Mouse (Mus musculus) cerebellum, adult 9-11 months (tissue): ENCODE measurements around the gene Sgca.

ENCODE experiments used
- DNase-seq: peaks from one replicate; pipeline ENCODE4 v3.0.0; 2022

Gene Sgca

DNA sequence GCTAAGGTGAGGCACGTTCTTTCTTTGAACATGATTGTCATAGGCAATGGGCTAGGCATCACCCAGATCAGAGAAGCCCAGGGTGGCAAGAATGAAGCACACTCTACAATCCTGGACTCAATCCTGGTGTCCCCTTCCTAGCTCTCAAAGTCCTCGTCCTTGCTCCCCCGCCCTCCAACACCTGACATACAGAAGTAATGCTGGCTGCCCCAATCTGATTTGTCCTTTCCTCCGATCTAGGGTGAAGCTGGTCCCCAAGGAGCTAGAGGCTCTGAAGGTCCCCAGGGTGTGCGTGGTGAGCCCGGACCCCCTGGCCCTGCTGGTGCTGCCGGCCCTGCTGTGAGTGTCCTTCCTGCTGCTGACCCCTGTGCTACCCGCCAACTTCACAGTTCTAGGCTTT, 34.4 kb downstream of the Sgca start:
- DNase-seq = no peak

GRCm38 (mm10) chr11:94941121-94941520, 35.0 kb downstream of the Sgca start:
- no peak for DNase-seq

- peak; percentile 61 for DNase-seq
These were observed 36.8 kb downstream of the Sgca start for GRCm38 (mm10) chr11:94939280-94939679.

DNA sequence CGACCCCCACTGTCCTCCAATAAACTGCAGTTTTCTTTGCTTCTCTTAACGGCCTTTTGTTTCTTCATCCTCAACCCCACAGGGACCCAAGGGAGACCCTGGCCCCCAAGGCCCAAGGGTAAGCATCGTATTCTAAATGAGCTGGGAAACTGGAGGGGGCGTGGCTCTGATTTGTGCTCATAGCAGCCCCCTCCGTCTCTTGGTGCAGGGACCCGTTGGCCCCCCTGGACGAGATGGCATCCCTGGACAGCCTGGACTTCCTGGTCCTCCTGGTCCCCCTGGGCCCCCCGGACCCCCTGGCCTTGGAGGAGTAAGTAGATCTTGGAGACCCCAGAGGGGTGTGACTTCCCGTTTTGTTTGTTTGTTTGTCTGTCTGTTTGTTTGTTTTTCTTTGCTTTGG, 37.8 kb downstream of the Sgca start:
- DNase-seq = no peak

- DNase-seq = no peak
These were observed 38.3 kb downstream of the Sgca start for GRCm38 (mm10) chr11:94937787-94938186.

DNA sequence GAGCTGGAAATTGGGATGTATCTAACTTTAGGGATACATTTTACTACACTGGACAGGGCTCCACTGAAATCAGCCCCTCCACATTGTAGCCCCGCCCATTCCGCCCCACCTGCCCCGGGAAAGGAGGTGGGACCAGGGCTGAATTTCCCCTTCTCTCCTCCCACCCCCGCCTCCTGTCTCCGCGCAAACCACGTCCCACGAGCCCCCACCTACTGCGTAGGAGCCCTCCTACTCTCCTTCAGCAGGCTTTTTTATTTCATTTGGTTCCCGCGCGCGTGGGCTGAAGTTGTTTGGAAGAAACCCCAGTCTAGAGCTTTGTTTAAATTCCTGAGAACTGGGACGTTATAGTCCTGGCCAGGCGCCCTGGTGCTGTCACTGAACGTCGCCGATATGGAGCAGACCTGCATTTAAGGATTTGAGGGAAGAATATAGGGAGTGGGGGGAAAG, 38.8 kb downstream of the Sgca start:
- DNase-seq = no peak

GRCm38 (mm10) chr11:94936851-94937295, 39.3 kb downstream of the Sgca start:
- peak; percentile 84 for DNase-seq

DNA sequence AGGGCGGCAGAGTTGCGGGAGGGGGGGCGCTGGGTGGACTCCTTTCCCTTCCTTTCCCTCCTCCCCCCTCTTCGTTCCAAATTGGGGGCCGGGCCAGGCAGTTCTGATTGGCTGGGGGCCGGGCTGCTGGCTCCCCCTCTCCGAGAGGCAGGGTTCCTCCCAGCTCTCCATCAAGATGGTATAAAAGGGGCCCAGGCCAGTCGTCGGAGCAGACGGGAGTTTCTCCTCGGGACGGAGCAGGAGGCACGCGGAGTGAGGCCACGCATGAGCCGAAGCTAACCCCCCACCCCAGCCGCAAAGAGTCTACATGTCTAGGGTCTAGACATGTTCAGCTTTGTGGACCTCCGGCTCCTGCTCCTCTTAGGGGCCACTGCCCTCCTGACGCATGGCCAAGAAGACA, 40.1 kb downstream of the Sgca start, which contains the start of gene Col1a1:
Col1a1 (plus strand) TSS at position 180 of the 400 bp plus-strand sequence.
- DNase-seq = no peak

DNA sequence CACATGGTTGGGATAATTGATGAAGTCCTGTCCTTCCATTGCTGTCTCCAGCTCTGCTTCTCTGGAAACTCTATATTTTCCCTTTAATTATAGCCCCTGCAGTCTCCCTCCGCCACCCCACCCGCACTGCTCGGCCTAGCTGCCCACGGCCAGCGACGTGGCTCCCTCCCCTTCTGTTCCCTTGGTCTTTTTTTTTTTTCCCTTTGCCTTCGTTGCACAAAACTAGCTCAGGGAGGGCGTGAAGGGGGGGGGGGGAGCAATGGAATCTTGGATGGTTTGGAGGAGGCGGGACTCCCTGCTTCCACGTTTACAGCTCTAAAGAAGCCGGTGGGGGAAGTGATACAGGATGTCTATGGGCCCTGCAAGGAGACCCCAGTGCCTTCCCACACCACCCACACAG, 41.6 kb downstream of the Sgca start:
- no peak for DNase-seq

- no peak for DNase-seq
These were observed 42.5 kb downstream of the Sgca start for GRCm38 (mm10) chr11:94933584-94933983.

DNA sequence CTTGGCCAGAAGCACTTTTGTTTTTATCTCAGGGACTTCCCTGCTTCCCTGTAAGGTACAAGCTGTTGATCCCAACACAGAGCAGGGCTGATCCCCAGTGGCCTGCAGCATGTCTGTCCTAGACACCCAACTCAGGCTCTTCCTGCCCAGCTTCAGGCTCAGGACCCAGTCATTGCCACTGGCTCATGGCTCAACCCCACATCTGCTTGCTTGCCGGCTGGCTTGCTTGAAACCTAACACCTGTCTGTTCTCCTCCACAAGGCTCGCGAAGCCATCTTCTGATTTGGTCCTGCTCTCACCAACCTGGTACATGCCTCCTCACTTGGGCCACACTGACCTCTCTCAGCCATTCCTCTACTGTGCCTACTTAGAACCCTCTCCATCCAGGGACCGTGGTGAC, 46.0 kb downstream of the Sgca start:
- DNase-seq = no peak

- no peak for DNase-seq
These were observed 46.5 kb downstream of the Sgca start for GRCm38 (mm10) chr11:94929599-94929998.

GRCm38 (mm10) chr11:94928820-94929219, 47.3 kb downstream of the Sgca start:
- no peak for DNase-seq

GRCm38 (mm10) chr11:94927771-94928291, 48.3 kb downstream of the Sgca start:
- DNase-seq = no peak

DNA sequence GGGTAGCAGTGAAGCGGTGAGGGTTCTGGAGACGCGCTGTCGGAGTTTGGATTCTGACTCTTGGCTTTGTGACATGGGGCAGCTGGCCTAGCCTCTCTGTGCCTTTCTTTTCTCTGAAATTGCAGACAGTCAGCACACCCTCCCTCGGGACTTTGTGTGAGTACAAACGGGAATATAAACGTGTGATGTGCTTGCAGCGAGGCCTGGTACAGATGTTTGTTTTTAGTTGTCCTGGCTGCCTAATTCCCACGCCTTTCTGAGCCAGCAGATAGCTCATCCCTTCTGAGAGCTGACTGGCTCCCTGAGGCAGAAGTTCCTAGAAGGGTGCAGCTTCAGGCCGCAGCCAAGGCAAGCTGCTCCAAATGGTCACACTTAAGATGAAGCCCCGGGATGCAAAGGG, 49.7 kb downstream of the Sgca start:
- no peak for DNase-seq

DNA sequence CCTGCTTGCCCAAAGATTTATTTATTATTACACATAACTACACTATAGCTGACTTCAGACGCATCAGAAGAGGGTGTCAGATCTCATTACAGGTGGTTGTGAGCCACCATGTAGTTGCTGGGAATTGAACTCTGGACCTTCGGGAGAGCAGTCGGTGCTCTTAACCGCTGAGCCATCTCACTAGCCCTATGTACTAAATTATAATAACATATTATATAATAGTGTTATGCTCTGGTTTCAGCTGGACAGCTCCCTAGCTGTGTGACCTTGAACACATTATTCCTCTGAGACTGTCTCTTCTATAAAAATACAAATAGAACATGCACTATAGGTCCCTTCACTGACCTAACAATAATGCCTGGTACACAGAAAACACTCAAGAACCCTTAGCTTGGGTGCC, 51.1 kb downstream of the Sgca start:
- no peak for DNase-seq

- DNase-seq = no peak
These were observed 55.1 kb downstream of the Sgca start for GRCm38 (mm10) chr11:94920996-94921401.

DNA sequence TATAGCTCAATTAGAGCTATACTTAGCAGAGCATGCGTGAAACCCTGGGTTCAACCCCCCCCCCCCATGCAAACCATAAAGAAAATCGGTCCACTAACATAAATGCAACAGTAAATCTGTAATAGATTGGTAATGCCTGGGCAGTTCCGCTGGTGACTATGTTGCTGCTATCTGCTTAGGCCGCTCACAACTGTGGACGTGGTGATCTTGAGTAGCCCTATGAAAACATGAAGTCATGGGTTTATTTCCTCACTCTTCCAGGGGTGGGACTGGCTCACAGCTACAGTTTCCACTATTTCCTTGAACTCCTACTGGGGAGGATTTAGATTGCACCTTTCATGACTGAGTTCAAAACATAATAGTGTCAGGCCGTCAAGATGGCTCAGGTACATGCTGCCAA, 58.4 kb downstream of the Sgca start:
- no peak for DNase-seq

DNA sequence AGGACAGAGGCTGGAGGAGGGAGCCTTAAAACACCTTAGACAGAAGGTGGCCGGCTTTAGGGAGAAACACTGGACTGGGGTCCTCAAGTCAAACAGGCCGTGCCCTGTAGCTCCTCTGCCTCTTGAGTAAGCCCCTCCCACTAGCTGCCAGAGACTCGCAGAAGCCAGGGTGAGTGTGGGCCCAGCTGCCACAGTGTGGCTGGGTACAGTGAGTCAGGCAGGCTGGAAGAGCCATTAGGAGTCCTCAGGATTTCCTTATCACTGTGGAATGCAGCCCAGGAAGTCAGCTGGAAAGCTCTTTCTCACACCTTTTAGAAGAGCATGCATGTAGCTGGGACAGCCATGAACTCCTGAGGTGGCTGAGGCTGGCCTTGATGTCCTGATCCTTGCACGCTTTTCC, 59.6 kb downstream of the Sgca start:
- no peak for DNase-seq

- DNase-seq = peak; percentile 55
These were observed 60.3 kb downstream of the Sgca start for GRCm38 (mm10) chr11:94915675-94916403.

- DNase-seq = peak; percentile 82
These were observed 62.6 kb downstream of the Sgca start for GRCm38 (mm10) chr11:94913302-94914090.
